Mouse (Mus musculus): ENCODE measurements at regions not wholly inside any gene's neighbourhood (a gene's known extent, or its start where the extent isn't known, plus 50 kb on each side); places are given as distances from the start of the nearest gene placed in this dataset.

GRCm38 (mm10) chr14:105631681-105632031 is 265.0 kb downstream of the Spry2 start:
- no peak for DNase-seq (ENCODE audit: low read depth, low spot score)

GRCm38 (mm10) chr14:105630867-105631680 is 265.5 kb downstream of the Spry2 start:
- no peak for DNase-seq (ENCODE audit: low read depth, low spot score)

GRCm38 (mm10) chr14:105630444-105630843 is 266.2 kb downstream of the Spry2 start:
- no peak for DNase-seq (ENCODE audit: low read depth, low spot score)

- DNase-seq (ENCODE audit: low read depth, low spot score) = peak; percentile 76
Observed at GRCm38 (mm10) chr14:105628673-105629072, 267.9 kb downstream of the Spry2 start.

- no peak for DNase-seq (ENCODE audit: low read depth, low spot score)
Observed at GRCm38 (mm10) chr14:105624387-105624786, 272.2 kb downstream of the Spry2 start.

GRCm38 (mm10) chr14:105622166-105622565 is 274.5 kb downstream of the Spry2 start:
- DNase-seq (ENCODE audit: low read depth, low spot score) = no peak

GRCm38 (mm10) chr14:105621124-105621523 is 275.5 kb downstream of the Spry2 start:
- no peak for DNase-seq (ENCODE audit: low read depth, low spot score)

GRCm38 (mm10) chr14:105619449-105619848 is 277.2 kb downstream of the Spry2 start:
- DNase-seq (ENCODE audit: low read depth, low spot score) = no peak

GRCm38 (mm10) chr14:105615766-105616165 is 280.9 kb downstream of the Spry2 start:
- no peak for DNase-seq (ENCODE audit: low read depth, low spot score)

GRCm38 (mm10) chr14:105612794-105613193 is 283.8 kb downstream of the Spry2 start:
- no peak for DNase-seq (ENCODE audit: low read depth, low spot score)

GRCm38 (mm10) chr14:105608804-105609203 is 287.8 kb downstream of the Spry2 start:
- DNase-seq (ENCODE audit: low read depth, low spot score) = no peak

GRCm38 (mm10) chr14:105606551-105606950 is 290.1 kb downstream of the Spry2 start:
- DNase-seq (ENCODE audit: low read depth, low spot score) = no peak

GRCm38 (mm10) chr14:105604451-105604850 is 292.2 kb downstream of the Spry2 start:
- no peak for DNase-seq (ENCODE audit: low read depth, low spot score)

- no peak for DNase-seq (ENCODE audit: low read depth, low spot score)
Observed at GRCm38 (mm10) chr14:105603047-105603461, 293.6 kb downstream of the Spry2 start.

- no peak for DNase-seq (ENCODE audit: low read depth, low spot score)
Observed at GRCm38 (mm10) chr14:105599550-105600453, 296.8 kb downstream of the Spry2 start.

GRCm38 (mm10) chr14:105589751-105590150 is 306.9 kb downstream of the Spry2 start:
- DNase-seq (ENCODE audit: low read depth, low spot score) = no peak

GRCm38 (mm10) chr14:105589261-105589660 is 307.4 kb downstream of the Spry2 start:
- DNase-seq (ENCODE audit: low read depth, low spot score) = no peak

- DNase-seq (ENCODE audit: low read depth, low spot score) = no peak
Observed at GRCm38 (mm10) chr14:105588391-105589163, 308.0 kb downstream of the Spry2 start.

GRCm38 (mm10) chr14:105588029-105588390 is 308.6 kb downstream of the Spry2 start:
- no peak for DNase-seq (ENCODE audit: low read depth, low spot score)

GRCm38 (mm10) chr14:105584632-105585031 is 312.0 kb downstream of the Spry2 start:
- no peak for DNase-seq (ENCODE audit: low read depth, low spot score)

GRCm38 (mm10) chr14:105583497-105583896 is 313.1 kb downstream of the Spry2 start:
- DNase-seq (ENCODE audit: low read depth, low spot score) = no peak

GRCm38 (mm10) chr14:105576266-105576665 is 317.9 kb downstream of the Ndfip2 start:
- DNase-seq (ENCODE audit: low read depth, low spot score) = no peak
